Mouse (Mus musculus) kidney, postnatal 0 days (tissue): ENCODE data around the gene 4930430F08Rik. TPM values are rescaled to one million over a fixed set of nuclear protein-coding genes. Genes with fewer than 3 reads are reported as not detected.
"Not testable (repeated sequence)": the region's sequence is repeated elsewhere in the genome, so short reads cannot be mapped to it uniquely, and the experiment has no call there.

Experiments used
- ATAC-seq: fragments of 200-750 bp; cut with Nextera tagmentation; replicated peaks from 2 replicates; pipeline ENCODE4 v1.8.0; 2017; ENCODE audit warnings: low read depth, moderate number of reproducible peaks, moderate TSS enrichment, moderate library complexity; ENCODE audit not compliant: low FRiP score
- DNase-seq: peaks from one replicate; pipeline ENCODE4 v3.0.0-alpha.2; 2016; ENCODE audit warnings: low spot score
- H3K27ac ChIP-seq: fragments of 300-500 bp; sonication (generic); 2 replicates; pipeline ENCODE4 v1.5.1; 2014; ENCODE audit warnings: mild to moderate bottlenecking
- H3K27me3 ChIP-seq: fragments of 300-500 bp; sonication (generic); 2 replicates; pipeline ENCODE4 v1.6.1; 2014; ENCODE audit warnings: low read length, mixed read lengths; ENCODE audit not compliant: insufficient read depth
- H3K36me3 ChIP-seq: fragments of 300-500 bp; sonication (generic); 2 replicates; pipeline ENCODE4 v1.6.1; 2014; ENCODE audit warnings: low read length, mixed read lengths; ENCODE audit not compliant: insufficient read depth
- H3K4me1 ChIP-seq: fragments of 300-500 bp; sonication (generic); replicated peaks from 2 replicates; pipeline ENCODE4 v1.6.1; 2014; ENCODE audit warnings: antibody characterized with exemption, low read length, mixed read lengths; ENCODE audit not compliant: insufficient read depth
- H3K4me2 ChIP-seq: fragments of 300-500 bp; sonication (generic); 2 replicates; pipeline ENCODE4 v1.6.1; 2014; ENCODE audit warnings: mild to moderate bottlenecking, low read length, moderate library complexity, mixed read lengths
- H3K4me3 ChIP-seq: fragments of 300-500 bp; sonication (generic); replicated peaks from 2 replicates; pipeline ENCODE4 v1.5.1; 2014; ENCODE audit warnings: low read depth, low read length
- H3K9ac ChIP-seq: fragments of 300-500 bp; sonication (generic); 2 replicates; pipeline ENCODE4 v1.6.1; 2014; ENCODE audit warnings: low read depth, low read length
- H3K9me3 ChIP-seq: fragments of 300-500 bp; sonication (generic); replicated peaks from 2 replicates; pipeline ENCODE4 v1.6.1; 2016; ENCODE audit warnings: low read length, inconsistent platforms, mixed read lengths
- CTCF ChIP-seq: IDR thresholded peaks from 2 replicates; pipeline ENCODE4 v1.5.1; 2016; ENCODE audit warnings: antibody characterized with exemption, low read depth, mild to moderate bottlenecking, moderate library complexity
- WGBS: fragments of 180-500 bp; shearing (Covaris S2); extraction: QIAGEN DNeasy Blood & Tissue Kit; methylation state at CpG from one replicate; pipeline ENCODE4 v1.1.7; 2014; 5-methylcytosine and 5-hydroxymethylcytosine counted together
- polyA plus RNA-seq: library from polyadenylated mRNA; unstranded; fragments of >200 nt; fragmentation: Nextera tagmentation; extraction: Ambion mirVana; gene quantifications from 2 replicates; pipeline ENCODE4 v1.2.1, GENCODE M21; 2015

4930430F08Rik gene
- polyA plus RNA-seq, 1 experiment from 2014 or later = 10.1 TPM

- Histone ChIP-seq H3K9ac (no peak overlapping the region), H3K9me3 (no peaks in the 10 kb centered on the region), H3K4me3 (no peak overlapping the region), H3K27ac (no peak overlapping the region), H3K27me3 (no peaks in the 10 kb centered on the region), H3K36me3 (peaks cover 4% of the 10 kb centered on the region; the same call in 1 of the 2 replicates), H3K4me2 (no peak overlapping the region), H3K4me1 (no peaks in the 10 kb centered on the region)
- TF ChIP-seq CTCF = no peak
- WGBS = 90% methylated on average over 7 of the region's 7 CpGs
- ATAC-seq (no peak), DNase-seq (no peak)
Measured at GRCm38 (mm10) chr10:100574505-100575149, 15.6 kb downstream of the 4930430F08Rik start.

- H3K4me1 ChIP-seq = no peaks in the 10 kb centered on the region
- no peak overlapping the region for H3K4me3 ChIP-seq
- H3K4me2 ChIP-seq = no peak overlapping the region
- DNase-seq = no peak
- no peaks in the 10 kb centered on the region for H3K9me3 ChIP-seq
- H3K27me3 ChIP-seq = no peaks in the 10 kb centered on the region
- WGBS = 91% methylated on average over 3 of the region's 3 CpGs
- no peak overlapping the region for H3K9ac ChIP-seq
- H3K36me3 ChIP-seq = peaks cover 8% of the 10 kb centered on the region; the same call in 1 of the 2 replicates
- no peak for TF ChIP-seq CTCF
- no peak for ATAC-seq
- no peak overlapping the region for H3K27ac ChIP-seq
Measured at GRCm38 (mm10) chr10:100571707-100572106, 18.5 kb downstream of the 4930430F08Rik start.

DNA sequence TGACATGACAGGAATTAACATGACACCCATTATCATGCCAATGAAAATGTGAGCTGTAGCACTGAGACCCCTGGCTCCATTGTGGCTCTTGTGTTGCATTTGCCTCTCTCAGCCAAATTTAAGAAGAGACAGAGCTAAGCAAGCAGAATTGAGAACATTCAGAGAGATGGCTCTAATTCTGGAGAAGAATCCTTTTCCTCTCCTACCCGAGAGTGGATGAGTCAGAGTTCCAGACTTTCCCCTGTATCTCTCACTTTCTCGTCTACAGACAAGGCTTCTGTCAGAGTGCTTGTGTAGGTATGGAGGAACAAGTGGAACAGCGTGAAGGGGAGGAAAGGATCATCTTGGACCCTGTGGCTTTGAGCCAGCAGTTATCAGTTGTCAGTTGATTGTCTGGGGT, 26.1 kb downstream of the 4930430F08Rik start:
- H3K4me3 ChIP-seq = no peak overlapping the region
- H3K27me3 ChIP-seq = no peaks in the 10 kb centered on the region
- no peak overlapping the region for H3K9ac ChIP-seq
- ATAC-seq (no peak), DNase-seq (no peak)
- 96% methylated on average over 3 of the region's 3 CpGs for WGBS
- H3K27ac ChIP-seq = no peak overlapping the region
- H3K36me3 ChIP-seq = 0 out of 2 replicates have a peak, but pooled peaks cover 8% of the 10 kb centered on the region
- H3K9me3 ChIP-seq = no peaks in the 10 kb centered on the region
- no peak for TF ChIP-seq CTCF
- H3K4me1 ChIP-seq = no peaks in the 10 kb centered on the region
- H3K4me2 ChIP-seq = no peak overlapping the region

- not testable (repeated sequence) for H3K4me1 ChIP-seq, H3K27ac ChIP-seq, H3K9ac ChIP-seq, H3K27me3 ChIP-seq, H3K36me3 ChIP-seq, ATAC-seq, DNase-seq, H3K4me2 ChIP-seq, H3K9me3 ChIP-seq, H3K4me3 ChIP-seq
- WGBS = 89% methylated on average over 3 of the region's 3 CpGs
Measured at GRCm38 (mm10) chr10:100560194-100560883, 29.9 kb downstream of the 4930430F08Rik start.

- Histone ChIP-seq H3K9ac (no peak overlapping the region), H3K4me3 (no peak overlapping the region), H3K27ac (no peak overlapping the region), H3K36me3 (no peaks in the 10 kb centered on the region; the same call in 1 of the 2 replicates), H3K27me3 (no peaks in the 10 kb centered on the region), H3K4me1 (no peaks in the 10 kb centered on the region), H3K9me3 (no peaks in the 10 kb centered on the region), H3K4me2 (no peak overlapping the region)
- no peak for TF ChIP-seq CTCF
- no peak for DNase-seq
- no peak for ATAC-seq
- WGBS = 88% methylated on average over 3 of the region's 3 CpGs
Measured at GRCm38 (mm10) chr10:100556566-100557175, 33.6 kb downstream of the 4930430F08Rik start.

DNA sequence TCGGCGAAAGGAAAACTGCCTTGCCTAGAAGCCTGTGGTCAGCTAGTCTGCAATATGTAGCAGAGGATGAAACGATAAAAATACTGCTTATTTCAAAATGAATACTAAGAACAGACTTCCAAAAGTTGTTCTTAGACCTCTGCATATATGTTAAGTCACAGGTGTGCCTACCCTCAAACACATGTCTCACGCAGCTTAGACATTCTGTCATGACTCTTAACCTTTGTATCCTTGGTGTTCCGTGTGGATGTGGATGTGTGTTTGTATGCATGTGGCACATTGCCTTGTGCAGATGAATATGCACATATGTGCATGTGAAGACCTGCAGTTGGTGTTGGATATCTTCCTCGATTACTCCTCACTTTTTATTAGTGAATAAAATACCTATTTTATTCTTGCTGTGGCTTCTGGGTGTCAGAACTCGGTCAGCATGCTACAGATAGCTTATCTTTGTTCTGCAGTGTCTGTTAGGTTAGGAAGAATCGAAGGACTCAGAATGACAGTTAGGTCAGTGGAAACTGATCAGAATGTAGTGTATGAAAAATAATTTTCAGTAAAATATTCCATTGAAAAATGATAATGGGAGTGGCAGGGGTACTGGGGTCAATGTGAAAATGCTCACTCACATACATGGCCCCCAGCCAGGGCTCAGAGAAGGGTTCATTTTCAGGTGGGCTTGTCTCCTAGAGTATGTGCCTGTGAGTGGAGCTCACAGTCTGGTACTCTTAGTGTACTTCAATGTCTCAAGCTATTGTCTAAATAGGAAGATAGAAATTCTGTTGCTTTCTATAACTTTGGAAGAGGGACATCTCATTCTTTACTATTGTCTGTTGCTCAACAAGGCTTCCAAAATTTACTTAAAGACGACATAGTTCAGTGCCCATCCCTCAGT, 65.5 kb downstream of the 4930430F08Rik start:
- Histone ChIP-seq H3K27ac (no peak overlapping the region), H3K27me3 (no peaks in the 10 kb centered on the region), H3K4me2 (no peak overlapping the region), H3K36me3 (no peaks in the 10 kb centered on the region), H3K4me3 (no peak overlapping the region), H3K4me1 (no peaks in the 10 kb centered on the region), H3K9ac (no peak overlapping the region), H3K9me3 (no peaks in the 10 kb centered on the region)
- no peak for DNase-seq
- no peak for TF ChIP-seq CTCF
- no peak for ATAC-seq
- 91% methylated on average over 9 of the region's 9 CpGs for WGBS
